Mouse (Mus musculus) MEL (cell line): ENCODE measurements around the gene Ccdc126. TPM values are rescaled to one million over a fixed set of nuclear protein-coding genes. Genes with fewer than 3 reads are reported as not detected.

Source experiments
- DNase-seq: peaks from one replicate; pipeline ENCODE4 v3.0.0; 2011; ENCODE audit warnings: low read depth, low spot score
- H3K27ac ChIP-seq: 2 replicates; pipeline ENCODE4 v1.5.1; 2012; ENCODE audit warnings: low read depth, mild to moderate bottlenecking, control low read depth, low read length, moderate library complexity; ENCODE audit not compliant: control insufficient read depth
- H3K27me3 ChIP-seq, 2 experiments: fragments of 150-350 bp in 1 of 2; sonication (generic) in 1 of 2; 2 replicates each; pipeline ENCODE4 v1.6.1; 2012; ENCODE audit warnings: low read length in 2 of 2, mild to moderate bottlenecking in 2 of 2, improper control_type of control experiment in 1 of 2, moderate library complexity in 1 of 2; ENCODE audit not compliant: insufficient read depth in 2 of 2, control insufficient read depth in 1 of 2
- H3K36me3 ChIP-seq, 2 experiments: 2 replicates each; pipeline ENCODE4 v1.6.1; 2012 to 2014; ENCODE audit warnings: low read length in 2 of 2, improper control_type of control experiment in 1 of 2, inconsistent platforms in 1 of 2, mild to moderate bottlenecking in 1 of 2; ENCODE audit not compliant: insufficient read depth in 2 of 2, control insufficient read depth in 1 of 2
- H3K4me1 ChIP-seq, 2 experiments: fragments of 150-350 bp in 1 of 2; sonication (generic) in 1 of 2; 2 replicates each; pipeline ENCODE4 v1.6.1; 2012; ENCODE audit warnings: low read length in 2 of 2, improper control_type of control experiment in 1 of 2, mild to moderate bottlenecking in 1 of 2; ENCODE audit not compliant: insufficient read depth in 2 of 2, control insufficient read depth in 1 of 2
- H3K4me3 ChIP-seq, 2 experiments: fragments of 150-350 bp in 1 of 2; sonication (generic) in 1 of 2; 2 replicates each; pipeline ENCODE4 v1.5.1; 2012; ENCODE audit warnings: low read depth in 2 of 2, low read length in 2 of 2, mild to moderate bottlenecking in 2 of 2, moderate library complexity in 2 of 2, control low read depth in 1 of 2, improper control_type of control experiment in 1 of 2; ENCODE audit not compliant: control insufficient read depth in 1 of 2, insufficient read depth in 1 of 2
- H3K79me2 ChIP-seq: 2 replicates; pipeline ENCODE4 v1.6.1; 2012; ENCODE audit warnings: mild to moderate bottlenecking, low read length, moderate library complexity; ENCODE audit not compliant: control insufficient read depth, poor library complexity, insufficient read depth
- H3K9ac ChIP-seq: 2 replicates; pipeline ENCODE4 v1.6.1; 2012; ENCODE audit warnings: low read depth, mild to moderate bottlenecking, control low read depth, low read length, moderate library complexity; ENCODE audit not compliant: control insufficient read depth, poor library complexity, severe bottlenecking
- H3K9me3 ChIP-seq: fragments of 150-350 bp; sonication (generic); replicated peaks from 2 replicates; pipeline ENCODE4 v1.6.1; 2012; ENCODE audit warnings: mild to moderate bottlenecking, low read length, improper control_type of control experiment, moderate library complexity; ENCODE audit not compliant: insufficient read depth
- BHLHE40 ChIP-seq: IDR thresholded peaks from 2 replicates; pipeline ENCODE4 v1.6.1; 2012; ENCODE audit warnings: low read depth, mild to moderate bottlenecking, inconsistent platforms, low read length, improper control_type of control experiment, borderline replicate concordance
- CHD1 ChIP-seq: IDR thresholded peaks from 2 replicates; pipeline ENCODE4 v1.6.1; 2012; ENCODE audit warnings: low read depth, mild to moderate bottlenecking, inconsistent platforms, low read length, improper control_type of control experiment
- CHD2 ChIP-seq: IDR thresholded peaks from 2 replicates; pipeline ENCODE4 v1.6.1; 2011; ENCODE audit warnings: low read length, improper control_type of control experiment
- CTCF ChIP-seq, 3 experiments: IDR thresholded peaks in 2 of 3; conservative IDR thresholded peaks in 1 of 3; 2 replicates each; pipeline ENCODE4 v1.5.1; 2011 to 2012; ENCODE audit warnings: low read length in 3 of 3, low read depth in 2 of 3, mild to moderate bottlenecking in 2 of 3, improper control_type of control experiment in 1 of 3, inconsistent platforms in 1 of 3, mixed read lengths in 1 of 3, moderate library complexity in 1 of 3; ENCODE audit not compliant: control insufficient read depth in 1 of 3, insufficient read depth in 1 of 3, poor library complexity in 1 of 3, severe bottlenecking in 1 of 3
- E2F4 ChIP-seq: IDR thresholded peaks from 2 replicates; pipeline ENCODE4 v1.6.1; 2011; ENCODE audit warnings: low read depth, low read length, improper control_type of control experiment, borderline replicate concordance
- ELF1 ChIP-seq: IDR thresholded peaks from 2 replicates; pipeline ENCODE4 v1.6.1; 2014; ENCODE audit warnings: low read depth, mild to moderate bottlenecking, inconsistent platforms, low read length, improper control_type of control experiment, moderate library complexity
- EP300 ChIP-seq, 2 experiments: IDR thresholded peaks; 2 replicates each; pipeline ENCODE4 v1.6.1; 2011; ENCODE audit warnings: improper control_type of control experiment in 2 of 2, low read length in 2 of 2, low read depth in 1 of 2, mild to moderate bottlenecking in 1 of 2
- ETS1 ChIP-seq: IDR thresholded peaks from 2 replicates; pipeline ENCODE4 v1.6.1; 2012; ENCODE audit warnings: low read depth, mild to moderate bottlenecking, inconsistent platforms, low read length, improper control_type of control experiment, moderate library complexity
- GABPA ChIP-seq: IDR thresholded peaks from 2 replicates; pipeline ENCODE4 v1.6.1; 2012; ENCODE audit warnings: low read depth, mild to moderate bottlenecking, inconsistent platforms, low read length, improper control_type of control experiment, moderate library complexity
- JUND ChIP-seq: IDR thresholded peaks from 2 replicates; pipeline ENCODE4 v1.6.1; 2011; ENCODE audit warnings: low read depth, mild to moderate bottlenecking, improper control_type of control experiment, low read length
- KAT2A ChIP-seq: conservative IDR thresholded peaks from 2 replicates; pipeline ENCODE4 v1.6.1; 2012; ENCODE audit warnings: low read depth, low read length, improper control_type of control experiment, inconsistent platforms
- MAFK ChIP-seq: IDR thresholded peaks from 2 replicates; pipeline ENCODE4 v1.6.1; 2011; ENCODE audit warnings: low read depth, mild to moderate bottlenecking, low read length, improper control_type of control experiment, borderline replicate concordance
- MAX ChIP-seq: IDR thresholded peaks from 2 replicates; pipeline ENCODE4 v1.6.1; 2011; ENCODE audit warnings: low read length, improper control_type of control experiment
- MAZ ChIP-seq: IDR thresholded peaks from 2 replicates; pipeline ENCODE4 v1.6.1; 2012; ENCODE audit warnings: low read depth, mild to moderate bottlenecking, inconsistent platforms, low read length, improper control_type of control experiment
- MEF2A ChIP-seq: IDR thresholded peaks from 2 replicates; pipeline ENCODE4 v1.6.1; 2014; ENCODE audit warnings: low read depth, mild to moderate bottlenecking, inconsistent platforms, low read length, improper control_type of control experiment; ENCODE audit not compliant: poor library complexity, insufficient replicate concordance, severe bottlenecking; ENCODE audit errors: extremely low read depth
- MXI1 ChIP-seq: IDR thresholded peaks from 2 replicates; pipeline ENCODE4 v1.6.1; 2011; ENCODE audit warnings: mild to moderate bottlenecking, low read depth, low read length, improper control_type of control experiment
- MYB ChIP-seq: IDR thresholded peaks from 2 replicates; pipeline ENCODE4 v1.6.1; 2011; ENCODE audit warnings: mild to moderate bottlenecking, low read depth, low read length, improper control_type of control experiment
- MYC ChIP-seq: IDR thresholded peaks from 2 replicates; pipeline ENCODE4 v1.6.1; 2011; ENCODE audit warnings: low read depth, mild to moderate bottlenecking, low read length, improper control_type of control experiment, moderate library complexity
- NELFE ChIP-seq: IDR thresholded peaks from 2 replicates; pipeline ENCODE4 v1.6.1; 2011; ENCODE audit warnings: low read depth, low read length, improper control_type of control experiment
- NRF1 ChIP-seq: IDR thresholded peaks from 2 replicates; pipeline ENCODE4 v1.6.1; 2014; ENCODE audit warnings: low read depth, mild to moderate bottlenecking, inconsistent platforms, low read length, improper control_type of control experiment, moderate library complexity; ENCODE audit not compliant: poor library complexity, insufficient read depth, severe bottlenecking
- POLR2A ChIP-seq, 2 experiments: IDR thresholded peaks; 2 replicates each; pipeline ENCODE4 v1.6.1; 2011 to 2012; ENCODE audit warnings: low read length in 2 of 2, mild to moderate bottlenecking in 2 of 2, control low read depth in 1 of 2, improper control_type of control experiment in 1 of 2, low read depth in 1 of 2, moderate library complexity in 1 of 2; ENCODE audit not compliant: control insufficient read depth in 1 of 2, insufficient read depth in 1 of 2, poor library complexity in 1 of 2
- POLR2AphosphoS2 ChIP-seq: IDR thresholded peaks from 2 replicates; pipeline ENCODE4 v1.6.1; 2011; ENCODE audit warnings: low read length, improper control_type of control experiment
- POLR2AphosphoS5 ChIP-seq: IDR thresholded peaks from 2 replicates; pipeline ENCODE4 v1.6.1; 2012; ENCODE audit warnings: low read depth, borderline replicate concordance, mild to moderate bottlenecking, inconsistent platforms, low read length, moderate library complexity, mixed read lengths
- RAD21 ChIP-seq: IDR thresholded peaks from 2 replicates; pipeline ENCODE4 v1.6.1; 2011; ENCODE audit warnings: mild to moderate bottlenecking, low read depth, low read length, improper control_type of control experiment
- RCOR1 ChIP-seq: IDR thresholded peaks from 2 replicates; pipeline ENCODE4 v1.6.1; 2012; ENCODE audit warnings: low read depth, mild to moderate bottlenecking, inconsistent platforms, low read length, improper control_type of control experiment
- SIN3A ChIP-seq: IDR thresholded peaks from 2 replicates; pipeline ENCODE4 v1.6.1; 2012; ENCODE audit warnings: low read length, improper control_type of control experiment, inconsistent platforms
- SMC3 ChIP-seq: IDR thresholded peaks from 2 replicates; pipeline ENCODE4 v1.6.1; 2011; ENCODE audit warnings: low read depth, low read length, improper control_type of control experiment
- TBP ChIP-seq: IDR thresholded peaks from 2 replicates; pipeline ENCODE4 v1.8.0; 2011; ENCODE audit warnings: low read depth, low read length, improper control_type of control experiment
- TCF12 ChIP-seq: IDR thresholded peaks from 2 replicates; pipeline ENCODE4 v1.6.1; 2014; ENCODE audit warnings: low read depth, mild to moderate bottlenecking, inconsistent platforms, low read length, improper control_type of control experiment, moderate library complexity
- UBTF ChIP-seq: IDR thresholded peaks from 2 replicates; pipeline ENCODE4 v1.6.1; 2012; ENCODE audit warnings: low read depth, mild to moderate bottlenecking, inconsistent platforms, low read length, improper control_type of control experiment, moderate library complexity, borderline replicate concordance; ENCODE audit not compliant: insufficient read depth
- USF1 ChIP-seq: IDR thresholded peaks from 2 replicates; pipeline ENCODE4 v1.6.1; 2014; ENCODE audit warnings: low read depth, mild to moderate bottlenecking, inconsistent platforms, low read length, improper control_type of control experiment, moderate library complexity
- USF2 ChIP-seq, 2 experiments: IDR thresholded peaks; 2 replicates each; pipeline ENCODE4 v1.6.1; 2011 to 2012; ENCODE audit warnings: improper control_type of control experiment in 2 of 2, low read length in 2 of 2, borderline replicate concordance in 1 of 2, inconsistent platforms in 1 of 2, low read depth in 1 of 2, mild to moderate bottlenecking in 1 of 2; ENCODE audit not compliant: insufficient read depth in 1 of 2
- ZC3H11A ChIP-seq: IDR thresholded peaks from 2 replicates; pipeline ENCODE4 v1.6.1; 2012; ENCODE audit warnings: low read depth, mild to moderate bottlenecking, inconsistent platforms, low read length, improper control_type of control experiment
- ZKSCAN1 ChIP-seq: IDR thresholded peaks from 2 replicates; pipeline ENCODE4 v1.6.1; 2012; ENCODE audit warnings: low read depth, mild to moderate bottlenecking, inconsistent platforms, low read length, improper control_type of control experiment, moderate library complexity
- ZNF384 ChIP-seq: IDR thresholded peaks from 2 replicates; pipeline ENCODE4 v1.6.1; 2012; ENCODE audit warnings: low read depth, mild to moderate bottlenecking, inconsistent platforms, low read length, improper control_type of control experiment
- polyA plus RNA-seq, 2 experiments: library from polyadenylated mRNA; stranded (reverse) in 1 of 2; unstranded in 1 of 2; fragments of >175 nt in 1 of 2; fragments of >200 nt in 1 of 2; gene quantifications; 2 replicates each; pipeline versions ENCODE4 v1.2.1 to v1.2.4; 2012; ENCODE audit warnings: low replicate concordance in 2 of 2, low read depth in 1 of 2; ENCODE audit not compliant: insufficient read length in 2 of 2, insufficient read depth in 1 of 2, missing spikeins in 1 of 2
- total RNA-seq: library from RNA; depleted of rRNA; stranded (reverse); fragments of 300-350 nt; gene quantifications from 2 replicates; pipeline ENCODE4 v1.2.3, GENCODE M21; 2012; rRNA removed

Gene Ccdc126
- total RNA-seq (3.9 and 4.4 TPM in 2 replicates), polyA plus RNA-seq (1 to 10 TPM in 1 of 2 experiments, not detected in 1; 3.8 TPM)

DNA sequence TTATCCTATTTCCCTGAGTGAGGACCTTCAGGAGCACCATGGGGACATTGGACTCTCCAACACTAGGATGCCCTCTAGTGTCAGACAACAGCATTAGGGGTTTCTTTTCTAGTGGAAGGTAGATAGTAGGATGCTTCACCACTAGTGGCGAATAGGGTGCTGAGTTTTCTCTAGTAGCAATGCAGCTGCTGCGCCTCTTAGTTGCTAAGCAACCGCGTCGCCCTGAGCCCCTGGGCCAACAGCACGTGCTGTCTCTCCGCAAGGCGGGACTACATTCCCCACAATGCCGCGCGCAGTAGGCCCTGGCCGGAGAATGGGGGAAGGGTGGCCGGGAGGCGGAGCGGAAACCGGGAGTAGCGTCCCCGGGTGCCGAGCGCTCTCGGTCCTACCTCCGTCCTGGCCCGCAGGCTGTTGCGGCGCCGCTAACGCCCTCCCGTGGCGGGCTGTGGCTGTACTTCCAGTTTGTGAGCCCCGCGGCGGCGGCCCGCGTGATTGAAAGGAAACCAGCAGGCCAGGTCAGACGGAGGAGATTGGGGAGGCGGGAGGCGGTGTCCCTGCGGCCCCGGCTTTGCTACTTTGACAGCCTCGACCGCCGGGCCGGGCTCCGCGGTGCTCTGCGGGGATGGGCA is at the start of gene Ccdc126:
TSS of gene Ccdc126 (plus strand) at position 309 of the 629 bp plus-strand sequence.
- Histone ChIP-seq H3K36me3 (peaks cover 0 to 24% of the 10 kb centered on the region in 2 experiments; a peak in 2 of 4 replicates), H3K4me1 (peaks cover 6 to 15% of the 10 kb centered on the region in 2 experiments; a peak in 3 of 4 replicates), H3K27me3 (peaks cover 0 to 3% of the 10 kb centered on the region in 2 experiments; a peak in 3 of 4 replicates), H3K9ac (peak within 1 kb of the TSS; percentile 84), H3K9me3 (no peaks in the 10 kb centered on the region), H3K4me3 (peak within 1 kb of the TSS; percentile 65 to 92), H3K27ac (peak within 1 kb of the TSS; percentile 18), H3K79me2 (peaks cover 3% of the 10 kb centered on the region)
- DNase-seq, result peak; percentile 96
- peak; percentile 100 for TF ChIP-seq MXI1
- no peak for TF ChIP-seq CHD1
- TF ChIP-seq ETS1, result peak; percentile 65; the same call in 1 of the 2 replicates
- no peak for TF ChIP-seq POLR2AphosphoS2
- TF ChIP-seq SMC3, result peak; percentile 58
- no peak for TF ChIP-seq JUND
- no peak for TF ChIP-seq ZNF384
- no peak for TF ChIP-seq POLR2AphosphoS5
- peak; percentile 70 for TF ChIP-seq CHD2
- TF ChIP-seq SIN3A, result peak; percentile 100
- TF ChIP-seq RAD21, result peak; percentile 61
- TF ChIP-seq MYB, result no peak
- peak; percentile 69 for TF ChIP-seq ELF1
- peak; percentile 20; the same call in 1 of the 2 replicates for TF ChIP-seq ZC3H11A
- TF ChIP-seq MAZ, result no peak
- no peak for TF ChIP-seq MEF2A
- no peak; the same call in 1 of the 2 replicates for TF ChIP-seq KAT2A
- peak; percentile 58 for TF ChIP-seq TCF12
- no peak for TF ChIP-seq GABPA
- peak; percentile 53 to 66; a peak in 2 of 4 replicates for TF ChIP-seq POLR2A (IDR thresholded peaks at IDR 0.05; ENCODE audit: control insufficient read depth in 1 of 2, insufficient read depth in 1 of 2, low read depth in 1 of 2, low read length in 2 of 2, poor library complexity in 1 of 2)
- TF ChIP-seq TBP, result peak; percentile 45; the same call in 1 of the 2 replicates
- TF ChIP-seq NRF1, result peak; percentile 27; the same call in 1 of the 2 replicates
- TF ChIP-seq ZKSCAN1, result no peak
- peak; percentile 89 for TF ChIP-seq USF1
- TF ChIP-seq USF2 (IDR thresholded peaks at IDR 0.05; ENCODE audit: borderline replicate concordance in 1 of 2, insufficient read depth in 1 of 2, low read depth in 1 of 2, low read length in 2 of 2), result 0 out of 4 replicates have a peak, but pooled peaks of 1 of the 2 experiments have one; percentile 13
- TF ChIP-seq RCOR1, result no peak
- peak; percentile 42 to 84 (median 70) for TF ChIP-seq CTCF (IDR thresholded peaks at IDR 0.05 in 2 of 3, conservative IDR thresholded peaks at IDR 0.05 in 1 of 3; ENCODE audit: control insufficient read depth in 1 of 3, insufficient read depth in 1 of 3, low read depth in 2 of 3, low read length in 3 of 3, poor library complexity in 1 of 3, severe bottlenecking in 1 of 3)
- TF ChIP-seq MAX, result peak; percentile 98
- TF ChIP-seq UBTF, result 0 out of 2 replicates have a peak, but pooled peaks have one; percentile 68
- TF ChIP-seq E2F4, result no peak
- TF ChIP-seq MAFK, result no peak
- TF ChIP-seq BHLHE40, result peak; percentile 99
- peak; percentile 45 for TF ChIP-seq NELFE
- TF ChIP-seq MYC, result peak; percentile 98
- TF ChIP-seq EP300 (IDR thresholded peaks at IDR 0.05; ENCODE audit: low read depth in 1 of 2, low read length in 2 of 2), result no peak; a peak in 1 of 4 replicates
